Comparison of ENCODE assay signal across 20 mouse cellular contexts in the genomic region with DNA sequence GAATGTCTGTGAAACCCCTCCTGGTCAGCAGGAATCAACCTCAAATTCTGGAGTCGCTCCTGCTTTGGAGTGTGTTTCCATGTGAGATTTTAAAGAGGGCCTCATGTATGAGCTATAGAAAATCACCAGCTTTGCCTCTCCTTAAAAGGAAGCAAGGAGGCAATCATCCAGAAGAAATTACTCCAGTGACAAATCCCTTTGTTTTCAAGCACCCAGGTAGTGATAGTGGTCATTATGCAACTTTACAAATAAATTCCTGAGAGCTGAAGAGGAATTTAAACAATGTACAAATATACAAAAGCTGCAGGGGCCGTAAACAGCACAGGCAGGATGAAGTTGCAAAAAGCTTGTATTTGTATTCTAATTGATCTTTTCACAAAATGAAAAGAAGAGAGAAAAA.
DNase-seq lines count a peak whose midpoint lies in the region; ATAC-seq and TF ChIP-seq lines count a peak whose summit lies in the region.
"Had no signal": no experiment of that assay in that cellular context is flagged by ENCODE, and none has a peak within 500 bp of the region (broad histone marks: within the 10 kb centered on the region; RNA-seq: fewer than 3 reads in every experiment).

No protein-coding gene starts in this region.

- no peak for TF ChIP-seq CTCF in layer of hippocampus, adult 2 months (conservative IDR thresholded peaks at IDR 0.05)

- H3K4me1 ChIP-seq in intestine, embryonic 15.5 days (replicated peaks) = no peaks in the 10 kb centered on the region
- H3K4me1 ChIP-seq: embryonic facial prominence, embryonic 10.5 days; embryonic facial prominence, embryonic 12.5 days had no signal

- no peak overlapping the region for H3K4me2 ChIP-seq in intestine, embryonic 15.5 days (replicated peaks)
- H3K4me2 ChIP-seq: embryonic facial prominence, embryonic 12.5 days; forebrain, embryonic 12.5 days had no signal

- no peaks in the 10 kb centered on the region for H3K27me3 ChIP-seq in intestine, embryonic 15.5 days (replicated peaks)
- H3K27me3 ChIP-seq: embryonic facial prominence, embryonic 12.5 days; forebrain, embryonic 12.5 days had no signal

- no peak overlapping the region for H3K9ac ChIP-seq in intestine, embryonic 15.5 days
- H3K9ac ChIP-seq: embryonic facial prominence, embryonic 12.5 days; forebrain, embryonic 12.5 days; forebrain, postnatal 0 days had no signal

- no peak overlapping the region for H3K4me3 ChIP-seq in layer of hippocampus, adult 2 months
- no peak overlapping the region for H3K4me3 ChIP-seq in intestine, embryonic 15.5 days (replicated peaks)
- H3K4me3 ChIP-seq: embryonic facial prominence, embryonic 10.5 days; embryonic facial prominence, embryonic 12.5 days; forebrain, embryonic 12.5 days had no signal

- ATAC-seq in intestine, embryonic 15.5 days = no peak
- ATAC-seq: activated CD4-positive, CD25-positive, alpha-beta regulatory T cell, adult 4 months; forebrain, embryonic 14.5 days; forebrain, postnatal 0 days; Patski had no signal

- no peaks in the 10 kb centered on the region for H3K36me3 ChIP-seq in intestine, embryonic 15.5 days
- H3K36me3 ChIP-seq: embryonic facial prominence, embryonic 10.5 days; embryonic facial prominence, embryonic 12.5 days; forebrain, embryonic 12.5 days had no signal

- H3K9me3 ChIP-seq in intestine, embryonic 15.5 days = no peaks in the 10 kb centered on the region
- H3K9me3 ChIP-seq: embryonic facial prominence, embryonic 10.5 days; embryonic facial prominence, embryonic 12.5 days; forebrain, embryonic 12.5 days had no signal

- WGBS in intestine, embryonic 15.5 days = 70% methylated on average over 2 of the region's 2 CpGs

- H3K27ac ChIP-seq in layer of hippocampus, adult 2 months = peak overlapping the region; percentile 29
- H3K27ac ChIP-seq in intestine, embryonic 15.5 days = no peak overlapping the region
- H3K27ac ChIP-seq: embryonic facial prominence, embryonic 10.5 days; embryonic facial prominence, embryonic 12.5 days; forebrain, embryonic 12.5 days had no signal

- no peak for DNase-seq in layer of hippocampus, adult 2 months (ENCODE audit: low spot score in 2 of 2)
- no peak for DNase-seq in layer of hippocampus, postnatal 36 days
- peak; percentile 73 for DNase-seq in R1 (ENCODE audit: low read depth, low spot score)
- DNase-seq in frontal cortex, adult 2 months (ENCODE audit: extremely low spot score in 1 of 2, low spot score in 1 of 2) = no peak
- DNase-seq: adrenal gland, adult 8-10 months; adrenal gland, postnatal 14 days; adrenal gland, postnatal 36 days; cerebellum, adult 11-12 months; cerebellum, adult 2 months; cerebellum, adult 9-10 months; cerebellum, postnatal 10 days; cerebellum, postnatal 25 days; forebrain, postnatal 0 days had no signal
